Mouse (Mus musculus): ENCODE results near the gene Ssty2. TPM values are rescaled to one million over a fixed set of nuclear protein-coding genes. Genes with fewer than 3 reads are reported as not detected.
"Not testable (repeated sequence)": the region's sequence is repeated elsewhere in the genome, so short reads cannot be mapped to it uniquely, and the experiment has no call there.

Gene Ssty2
- polyA plus RNA-seq (2015; fragmentation: Nextera tagmentation; extraction: Ambion mirVana), result not detected in 2 replicates

DNA sequence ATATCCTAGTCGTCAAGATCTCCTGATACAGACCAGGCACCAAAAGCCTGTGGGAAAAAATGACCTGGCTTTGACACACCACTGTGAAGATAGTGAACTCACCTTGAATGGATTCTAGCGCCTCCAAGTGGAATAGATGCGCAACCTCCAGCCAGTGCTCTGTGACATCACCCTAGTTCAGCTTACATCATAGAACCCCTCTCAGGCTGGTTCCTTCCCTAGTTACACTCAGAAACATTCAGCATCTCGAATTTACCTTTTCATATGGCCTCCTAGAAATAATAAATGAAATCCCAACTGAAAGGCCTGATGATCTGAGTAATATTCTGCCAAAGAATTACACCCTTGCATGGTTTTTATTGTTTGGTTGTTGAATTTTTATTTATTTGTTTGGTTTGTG is at the start of gene Ssty2:
Gene Ssty2 (minus strand): TSS at position 101 of the 400 bp plus-strand sequence.
- H3K4me1 ChIP-seq (replicated peaks); H3K27me3 ChIP-seq; H3K4me2 ChIP-seq; ATAC-seq (ENCODE audit: low FRiP score); H3K27ac ChIP-seq; H3K4me3 ChIP-seq; H3K9ac ChIP-seq; H3K36me3 ChIP-seq; H3K9me3 ChIP-seq: not testable (repeated sequence)
- WGBS, result no CpG with 5 or more reads among the region's 4 CpGs

Measured in hindbrain, embryonic 13.5 days (tissue).